Mouse (Mus musculus): ENCODE results near the gene Nim1k.

Nim1k gene

DNA sequence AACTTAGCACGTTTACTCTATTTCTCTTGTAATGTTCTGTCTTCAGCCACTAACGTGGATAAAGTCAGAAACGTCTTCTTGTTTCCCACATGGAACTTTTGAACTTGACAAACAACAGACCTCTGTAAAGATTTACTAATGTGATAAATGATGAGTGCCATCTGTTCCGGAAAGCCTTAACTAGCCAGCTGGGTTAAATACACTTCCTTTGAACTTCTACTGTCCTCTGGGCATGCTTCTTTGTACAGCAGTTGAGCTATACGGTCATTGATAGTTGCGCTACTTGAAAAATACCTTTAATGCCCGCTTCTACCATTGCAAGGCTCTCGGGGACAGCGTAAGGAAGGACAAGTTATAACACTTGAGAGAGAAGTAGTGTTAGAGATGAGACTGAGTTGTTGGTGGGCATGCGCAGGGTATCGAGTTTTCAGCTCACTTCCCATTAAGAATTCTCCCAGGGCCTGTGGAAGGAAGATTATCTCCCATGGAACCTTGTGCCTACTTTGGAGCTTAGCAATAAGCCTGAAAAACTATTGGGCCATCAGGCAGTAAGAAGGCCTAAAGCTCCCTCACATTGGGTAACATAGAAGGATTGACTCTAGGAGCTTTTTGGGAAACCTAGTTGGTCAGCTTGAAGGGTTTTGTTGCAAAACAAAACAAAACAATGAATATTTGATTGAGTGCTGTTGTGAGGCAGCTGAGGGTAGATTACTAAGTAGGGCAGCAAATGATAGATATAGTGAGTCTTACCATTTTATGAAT, 71.1 kb downstream of the Nim1k start:
- DNase-seq, result no peak

DNA sequence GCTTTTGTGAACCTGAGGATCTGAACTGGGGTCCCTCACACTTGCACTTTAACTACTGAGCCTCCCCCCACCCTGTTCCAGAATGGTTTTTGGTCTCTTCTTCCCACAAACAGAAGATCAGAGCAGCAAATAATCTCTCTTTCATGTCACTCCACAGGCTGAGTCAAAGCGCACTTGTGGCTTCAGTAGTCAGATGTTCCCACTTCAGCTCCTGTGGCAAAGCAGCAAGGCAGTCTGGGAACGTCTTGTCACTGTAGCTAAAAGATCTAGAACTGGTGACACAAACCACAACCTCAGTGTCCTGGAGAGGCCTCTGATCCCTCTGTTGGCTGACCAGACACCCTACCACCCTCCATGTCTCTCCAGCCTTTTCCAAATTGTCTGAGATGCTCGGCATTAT, 74.5 kb downstream of the Nim1k start:
- DNase-seq, result no peak

DNA sequence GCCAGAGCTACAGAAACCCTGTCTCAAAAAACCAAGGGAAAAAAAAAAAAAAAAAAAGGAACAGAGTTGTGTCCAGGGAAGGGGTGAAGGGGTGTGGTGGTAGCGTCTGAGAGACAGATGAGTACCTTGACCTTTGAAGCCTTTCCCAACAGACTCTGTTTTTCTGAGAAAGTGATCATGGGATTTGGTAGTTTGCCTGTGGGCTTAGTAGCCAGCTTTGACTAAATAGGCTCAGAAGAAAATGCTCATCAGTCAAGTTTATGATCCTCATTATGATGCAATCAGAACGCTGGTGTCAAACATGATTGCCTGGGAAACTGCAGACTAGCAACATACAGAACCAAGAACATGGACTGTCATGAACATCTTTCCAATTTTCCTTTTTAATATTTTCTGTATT, 76.0 kb downstream of the Nim1k start:
- no peak for DNase-seq

DNA sequence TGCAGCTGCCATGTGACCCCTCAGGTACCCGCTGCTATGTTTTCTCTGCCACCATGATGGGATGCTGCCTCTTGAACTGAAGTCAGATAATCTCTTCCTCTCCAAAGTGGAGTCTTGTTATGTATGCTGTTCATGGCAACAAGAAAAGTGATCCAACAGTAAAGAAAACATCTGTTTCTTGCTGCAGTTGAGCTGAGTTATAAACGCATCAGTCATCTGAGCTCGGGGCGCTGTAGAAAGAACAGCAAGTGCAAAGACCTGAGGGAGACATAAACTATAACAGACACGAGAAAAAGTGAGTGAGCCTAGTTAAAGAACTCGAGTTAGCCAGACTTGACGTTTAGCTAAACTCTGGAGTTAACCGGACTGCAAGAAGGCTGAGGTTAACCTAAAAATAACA, 76.9 kb downstream of the Nim1k start:
- no peak for DNase-seq

DNA sequence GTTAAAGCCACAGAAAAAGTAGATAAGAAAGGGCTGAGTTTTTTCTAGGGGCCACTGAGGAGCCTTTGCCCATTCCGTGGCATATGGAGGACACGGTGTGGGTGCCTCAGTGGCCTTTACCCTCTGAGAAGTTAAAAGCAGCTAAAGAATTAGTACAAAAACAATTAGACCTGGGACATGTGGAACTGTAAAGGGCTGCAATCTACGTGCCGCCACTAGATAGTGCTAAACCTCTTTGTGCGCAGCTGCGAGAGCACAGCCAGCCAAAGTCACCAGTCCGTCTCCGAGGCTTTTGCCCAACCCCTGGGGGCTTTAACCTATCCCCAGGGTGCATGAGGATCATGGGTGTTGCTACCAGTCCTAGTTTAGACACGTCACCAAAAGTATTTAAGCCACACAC, 94.3 kb downstream of the Nim1k start:
- peak; percentile 5 for DNase-seq
